Mouse (Mus musculus): Measurements from ENCODE around the gene Olfr815. TPM values are rescaled to one million over a fixed set of nuclear protein-coding genes. Genes with fewer than 3 reads are reported as not detected.
"Not testable (repeated sequence)": the region's sequence is repeated elsewhere in the genome, so short reads cannot be mapped to it uniquely, and the experiment has no call there.

Olfr815 gene
- not detected in 2 replicates for polyA plus RNA-seq (2012; rRNA removed)

- not testable (repeated sequence) for H3K4me1 ChIP-seq (replicated peaks; ENCODE audit: control insufficient read depth, insufficient read depth, low read length); H3K4me3 ChIP-seq (ENCODE audit: control insufficient read depth, insufficient read depth, low read length); H3K27ac ChIP-seq (ENCODE audit: control insufficient read depth, insufficient read depth, low read length); DNase-seq; H3K27me3 ChIP-seq (ENCODE audit: control insufficient read depth, insufficient read depth, low read length); H3K36me3 ChIP-seq (ENCODE audit: control insufficient read depth, insufficient read depth, low read length)
- 38% methylated on average over 1 of the region's 1 CpGs for WGBS
Observed at GRCm38 (mm10) chr10:129905767-129906166, at the start of gene Olfr815. Gene Olfr815, minus strand, starts transcription at chr10:129905867.

GRCm38 (mm10) chr10:129949000-129949399 lies 43.3 kb upstream of the Olfr815 start, which contains the start of gene Olfr818:
Gene Olfr818, minus strand, starts transcription at chr10:129949100.
- no peak within 1 kb of the TSS for H3K27ac ChIP-seq (ENCODE audit: control insufficient read depth, insufficient read depth, low read length)
- no peaks in the 10 kb centered on the region for H3K36me3 ChIP-seq (ENCODE audit: control insufficient read depth, insufficient read depth, low read length)
- TF ChIP-seq CTCF (IDR thresholded peaks at IDR 0.05; ENCODE audit: borderline replicate concordance, control insufficient read depth, extremely low read depth, insufficient read depth, low read length, poor library complexity) (no peak), POLR2A (IDR thresholded peaks at IDR 0.05; ENCODE audit: control insufficient read depth, extremely low read depth, insufficient read depth, low read length, poor library complexity) (no peak)
- WGBS, result 96% methylated on average over 2 of the region's 2 CpGs
- H3K27me3 ChIP-seq (ENCODE audit: control insufficient read depth, insufficient read depth, low read length), result no peaks in the 10 kb centered on the region
- no peaks in the 10 kb centered on the region for H3K4me1 ChIP-seq (replicated peaks; ENCODE audit: control insufficient read depth, insufficient read depth, low read length)
- H3K4me3 ChIP-seq (ENCODE audit: control insufficient read depth, insufficient read depth, low read length), result no peak within 1 kb of the TSS
- no peak for DNase-seq

- Histone ChIP-seq H3K36me3 (ENCODE audit: control insufficient read depth, insufficient read depth, low read length) (no peaks in the 10 kb centered on the region), H3K27ac (ENCODE audit: control insufficient read depth, insufficient read depth, low read length) (no peak within 1 kb of the TSS), H3K27me3 (ENCODE audit: control insufficient read depth, insufficient read depth, low read length) (no peaks in the 10 kb centered on the region), H3K4me3 (ENCODE audit: control insufficient read depth, insufficient read depth, low read length) (no peak within 1 kb of the TSS), H3K4me1 (replicated peaks; ENCODE audit: control insufficient read depth, insufficient read depth, low read length) (no peaks in the 10 kb centered on the region)
- no peak for TF ChIP-seq POLR2A (IDR thresholded peaks at IDR 0.05; ENCODE audit: control insufficient read depth, extremely low read depth, insufficient read depth, low read length, poor library complexity)
- WGBS, result 75% methylated on average over 1 of the region's 1 CpGs
- DNase-seq, result no peak
Observed at GRCm38 (mm10) chr10:129915497-129915896, 9.8 kb upstream of the Olfr815 start, which contains the start of gene Olfr816. Gene Olfr816, minus strand, starts transcription at chr10:129915597.

- 94% methylated on average over 7 of the region's 7 CpGs for WGBS
- Histone ChIP-seq H3K4me3 (ENCODE audit: control insufficient read depth, insufficient read depth, low read length) (no peak overlapping the region), H3K36me3 (ENCODE audit: control insufficient read depth, insufficient read depth, low read length) (no peaks in the 10 kb centered on the region), H3K27me3 (ENCODE audit: control insufficient read depth, insufficient read depth, low read length) (no peaks in the 10 kb centered on the region), H3K27ac (ENCODE audit: control insufficient read depth, insufficient read depth, low read length) (no peak overlapping the region), H3K4me1 (replicated peaks; ENCODE audit: control insufficient read depth, insufficient read depth, low read length) (no peaks in the 10 kb centered on the region)
- TF ChIP-seq CTCF (IDR thresholded peaks at IDR 0.05; ENCODE audit: borderline replicate concordance, control insufficient read depth, extremely low read depth, insufficient read depth, low read length, poor library complexity) (no peak), POLR2A (IDR thresholded peaks at IDR 0.05; ENCODE audit: control insufficient read depth, extremely low read depth, insufficient read depth, low read length, poor library complexity) (no peak)
- DNase-seq, result no peak
Observed at GRCm38 (mm10) chr10:129885934-129886333, 19.7 kb downstream of the Olfr815 start.

- not testable (repeated sequence) for DNase-seq; H3K27ac ChIP-seq (ENCODE audit: control insufficient read depth, insufficient read depth, low read length); H3K4me1 ChIP-seq (replicated peaks; ENCODE audit: control insufficient read depth, insufficient read depth, low read length); H3K36me3 ChIP-seq (ENCODE audit: control insufficient read depth, insufficient read depth, low read length); H3K4me3 ChIP-seq (ENCODE audit: control insufficient read depth, insufficient read depth, low read length); H3K27me3 ChIP-seq (ENCODE audit: control insufficient read depth, insufficient read depth, low read length)
- whole genome bisulfite sequencing, result 78% methylated on average over 6 of the region's 6 CpGs
Observed at GRCm38 (mm10) chr10:129885496-129885895, 20.2 kb downstream of the Olfr815 start.

- not testable (repeated sequence) for H3K36me3 ChIP-seq (ENCODE audit: control insufficient read depth, insufficient read depth, low read length); H3K27me3 ChIP-seq (ENCODE audit: control insufficient read depth, insufficient read depth, low read length); DNase-seq; H3K4me3 ChIP-seq (ENCODE audit: control insufficient read depth, insufficient read depth, low read length); H3K4me1 ChIP-seq (replicated peaks; ENCODE audit: control insufficient read depth, insufficient read depth, low read length); H3K27ac ChIP-seq (ENCODE audit: control insufficient read depth, insufficient read depth, low read length)
- 80% methylated on average over 1 of the region's 1 CpGs for WGBS
Observed at GRCm38 (mm10) chr10:129879751-129880150, 25.9 kb downstream of the Olfr815 start, which contains the start of gene Olfr814. Gene Olfr814, minus strand, starts transcription at chr10:129879851.

GRCm38 (mm10) chr10:129855067-129855466 lies 50.6 kb downstream of the Olfr815 start, which contains the start of gene Olfr813:
Gene Olfr813, plus strand, starts transcription at chr10:129855367.
- H3K4me1 ChIP-seq (replicated peaks; ENCODE audit: control insufficient read depth, insufficient read depth, low read length), result no peaks in the 10 kb centered on the region
- TF ChIP-seq POLR2A (IDR thresholded peaks at IDR 0.05; ENCODE audit: control insufficient read depth, extremely low read depth, insufficient read depth, low read length, poor library complexity) (no peak), CTCF (IDR thresholded peaks at IDR 0.05; ENCODE audit: borderline replicate concordance, control insufficient read depth, extremely low read depth, insufficient read depth, low read length, poor library complexity) (no peak)
- H3K27me3 ChIP-seq (ENCODE audit: control insufficient read depth, insufficient read depth, low read length), result no peaks in the 10 kb centered on the region
- H3K4me3 ChIP-seq (ENCODE audit: control insufficient read depth, insufficient read depth, low read length), result no peak within 1 kb of the TSS
- DNase-seq, result no peak
- no peak within 1 kb of the TSS for H3K27ac ChIP-seq (ENCODE audit: control insufficient read depth, insufficient read depth, low read length)
- no peaks in the 10 kb centered on the region for H3K36me3 ChIP-seq (ENCODE audit: control insufficient read depth, insufficient read depth, low read length)

Other genes with a start within 250 kb of the Olfr815 start
- not detected in 2 replicates for gene Olfr800, start 248.2 kb downstream of the Olfr815 start, polyA plus RNA-seq (2012; rRNA removed)
- gene Olfr801, start 232.0 kb downstream of the Olfr815 start, polyA plus RNA-seq (2012; rRNA removed), result not detected in 2 replicates
- not detected in 2 replicates for gene Olfr802, start 217.7 kb downstream of the Olfr815 start, polyA plus RNA-seq (2012; rRNA removed)
- gene Olfr803, start 211.6 kb downstream of the Olfr815 start, polyA plus RNA-seq (2012; rRNA removed), result not detected in 2 replicates
- gene Olfr804, start 202.7 kb downstream of the Olfr815 start, polyA plus RNA-seq (2012; rRNA removed), result not detected in 2 replicates
- gene Olfr805, start 176.5 kb downstream of the Olfr815 start, polyA plus RNA-seq (2012; rRNA removed), result not detected in 2 replicates
- not detected in 2 replicates for gene Olfr806, start 163.9 kb downstream of the Olfr815 start, polyA plus RNA-seq (2012; rRNA removed)
- not detected in 2 replicates for gene Olfr807, start 148.1 kb downstream of the Olfr815 start, polyA plus RNA-seq (2012; rRNA removed)
- gene Olfr808, start 140.4 kb downstream of the Olfr815 start, polyA plus RNA-seq (2012; rRNA removed), result not detected in 2 replicates
- gene Olfr809, start 131.2 kb downstream of the Olfr815 start, polyA plus RNA-seq (2012; rRNA removed), result not detected in 2 replicates
- not detected in 2 replicates for gene Olfr810, start 111.0 kb downstream of the Olfr815 start, polyA plus RNA-seq (2012; rRNA removed)
- not detected in 2 replicates for gene Olfr811, start 101.5 kb downstream of the Olfr815 start, polyA plus RNA-seq (2012; rRNA removed)
- gene Olfr812, start 59.8 kb downstream of the Olfr815 start, polyA plus RNA-seq (2012; rRNA removed), result not detected in 2 replicates
- not detected in 2 replicates for gene Olfr813, start 50.5 kb downstream of the Olfr815 start, polyA plus RNA-seq (2012; rRNA removed)
- gene Olfr814, start 26.0 kb downstream of the Olfr815 start, polyA plus RNA-seq (2012; rRNA removed), result not detected in 2 replicates
- gene Olfr816, start 9.7 kb upstream of the Olfr815 start, polyA plus RNA-seq (2012; rRNA removed), result not detected in 2 replicates
- gene Olfr818, start 43.2 kb upstream of the Olfr815 start, polyA plus RNA-seq (2012; rRNA removed), result not detected in 2 replicates
- not detected in 2 replicates for gene Olfr819, start 61.4 kb upstream of the Olfr815 start, polyA plus RNA-seq (2012; rRNA removed)
- gene Olfr247, start 70.3 kb upstream of the Olfr815 start, polyA plus RNA-seq (2012; rRNA removed), result not detected in 2 replicates
- not detected in 2 replicates for gene Gm10310, start 79.2 kb upstream of the Olfr815 start, polyA plus RNA-seq (2012; rRNA removed)
- gene Olfr820, start 106.8 kb upstream of the Olfr815 start, polyA plus RNA-seq (2012; rRNA removed), result not detected in 2 replicates
- gene Olfr821, start 124.5 kb upstream of the Olfr815 start, polyA plus RNA-seq (2012; rRNA removed), result not detected in 2 replicates
- not detected in 2 replicates for gene Olfr822, start 165.3 kb upstream of the Olfr815 start, polyA plus RNA-seq (2012; rRNA removed)
- gene Olfr823, start 209.5 kb upstream of the Olfr815 start, polyA plus RNA-seq (2012; rRNA removed), result not detected in 2 replicates
- gene Olfr824, start 224.1 kb upstream of the Olfr815 start, polyA plus RNA-seq (2012; rRNA removed), result not detected in 2 replicates

All from thymus, adult 2 months (tissue).